Mouse (Mus musculus): ENCODE measurements at regions not wholly inside any gene's neighbourhood (a gene's known extent, or its start where the extent isn't known, plus 50 kb on each side); places are given as distances from the start of the nearest gene placed in this dataset.

DNA sequence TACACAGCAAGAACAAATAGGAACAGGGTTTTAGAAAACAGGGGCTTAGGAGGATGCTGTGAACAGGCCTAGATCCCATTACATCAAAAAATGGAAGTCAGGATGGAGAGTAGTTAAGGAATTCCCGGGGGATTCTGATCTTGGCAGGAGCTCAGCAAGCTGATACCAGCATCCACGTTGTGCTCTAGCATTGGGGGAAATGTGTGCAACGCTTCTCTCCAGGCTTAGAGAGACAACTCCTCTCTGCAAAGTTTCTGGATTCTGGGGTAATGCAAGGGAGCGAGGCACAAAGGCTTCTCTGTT lies 201.1 kb downstream of the Tm2d1 start:
- Histone ChIP-seq H3K27ac (ENCODE audit: low read depth, low read length) (no peak overlapping the region; the same call in 1 of the 2 replicates), H3K9ac (ENCODE audit: low read depth, low read length) (no peak overlapping the region), H3K4me1 (ENCODE audit: control insufficient read depth, insufficient read depth, low read length) (peaks cover 13% of the 10 kb centered on the region), H3K4me2 (no peak overlapping the region), H3K4me3 (ENCODE audit: low read depth, low read length) (no peak overlapping the region), H3K36me3 (ENCODE audit: control insufficient read depth, insufficient read depth, low read length) (no peaks in the 10 kb centered on the region), H3K27me3 (ENCODE audit: control insufficient read depth, insufficient read depth, low read length) (no peaks in the 10 kb centered on the region), H3K9me3 (replicated peaks; ENCODE audit: control insufficient read depth, low read length) (no peaks in the 10 kb centered on the region)
- 32% methylated on average over 4 of the region's 4 CpGs for WGBS (ENCODE audit: insufficient replicate concordance)
- ATAC-seq (replicated peaks; ENCODE audit: insufficient number of reproducible peaks, low FRiP score, low TSS enrichment) = no peak

DNA sequence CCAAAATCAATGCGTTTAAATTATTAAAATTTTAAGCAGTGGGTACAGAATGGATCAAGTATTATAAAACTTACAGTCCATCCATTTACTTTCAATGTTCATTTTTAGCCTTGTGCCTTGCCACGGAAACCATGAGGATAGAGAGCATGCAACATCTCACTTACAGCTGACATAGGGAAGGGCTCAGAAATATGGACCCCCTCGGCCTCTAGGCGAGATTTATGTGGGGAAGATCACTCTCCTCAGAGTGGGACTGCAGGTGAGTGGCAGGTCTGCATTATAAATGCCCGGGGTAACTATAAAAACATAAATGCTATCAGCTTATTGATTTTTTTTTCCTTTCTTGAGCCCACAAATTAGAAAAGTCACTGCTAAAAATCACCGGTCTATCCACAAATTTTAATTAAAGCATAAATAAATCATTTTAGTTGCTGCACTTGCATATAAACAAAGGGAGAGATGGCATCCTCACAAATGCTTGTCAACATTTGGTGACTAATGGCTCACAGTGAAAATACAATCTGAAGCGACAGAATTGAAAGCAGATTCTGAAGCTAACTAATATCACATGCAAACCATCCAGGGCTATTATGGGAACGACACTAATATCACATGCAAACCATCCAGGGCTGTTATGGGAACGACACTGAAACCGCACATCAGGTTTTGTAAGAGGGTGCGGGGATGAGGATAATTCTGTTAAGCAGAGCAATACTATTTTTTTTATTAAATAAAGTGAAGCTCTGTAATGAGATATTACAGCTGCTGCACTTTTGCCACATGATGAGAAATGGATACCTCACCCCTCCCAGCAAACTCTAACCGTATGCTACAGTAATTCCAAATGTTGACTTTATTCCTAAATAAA lies 201.7 kb downstream of the Tm2d1 start:
- no peak for ATAC-seq (replicated peaks; ENCODE audit: insufficient number of reproducible peaks, low FRiP score, low TSS enrichment)
- H3K27ac ChIP-seq (ENCODE audit: low read depth, low read length) = no peak overlapping the region
- H3K4me1 ChIP-seq (ENCODE audit: control insufficient read depth, insufficient read depth, low read length) = peaks cover 13% of the 10 kb centered on the region
- no peaks in the 10 kb centered on the region for H3K27me3 ChIP-seq (ENCODE audit: control insufficient read depth, insufficient read depth, low read length)
- H3K36me3 ChIP-seq (ENCODE audit: control insufficient read depth, insufficient read depth, low read length) = no peaks in the 10 kb centered on the region
- H3K4me3 ChIP-seq (ENCODE audit: low read depth, low read length) = no peak overlapping the region
- H3K4me2 ChIP-seq = no peak overlapping the region
- no peak overlapping the region for H3K9ac ChIP-seq (ENCODE audit: low read depth, low read length)
- WGBS (ENCODE audit: insufficient replicate concordance) = 73% methylated on average over 12 of the region's 12 CpGs
- no peaks in the 10 kb centered on the region for H3K9me3 ChIP-seq (replicated peaks; ENCODE audit: control insufficient read depth, low read length)

DNA sequence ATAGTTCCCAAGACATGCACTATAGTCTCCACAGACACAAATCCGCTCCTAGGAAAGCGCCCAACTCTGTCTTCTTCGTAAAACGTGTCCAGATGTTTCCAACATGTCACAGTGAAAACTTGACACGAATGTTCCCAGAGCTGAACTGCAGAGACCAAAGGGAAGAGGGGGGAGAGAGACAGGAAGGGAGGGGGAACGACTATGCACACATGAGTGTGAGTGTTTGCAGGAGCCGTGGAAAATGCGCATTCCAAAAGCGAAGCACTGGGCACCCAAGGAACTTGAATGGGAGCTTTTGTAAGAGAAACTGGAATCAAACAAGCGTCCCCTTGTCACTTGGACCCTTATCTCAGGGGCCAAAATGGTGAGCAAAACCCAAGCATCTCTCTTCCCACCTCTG lies 202.8 kb downstream of the Tm2d1 start:
- Histone ChIP-seq H3K9me3 (replicated peaks; ENCODE audit: control insufficient read depth, low read length) (no peaks in the 10 kb centered on the region), H3K4me2 (peak overlapping the region; percentile 49), H3K4me3 (ENCODE audit: low read depth, low read length) (no peak overlapping the region), H3K27me3 (ENCODE audit: control insufficient read depth, insufficient read depth, low read length) (no peaks in the 10 kb centered on the region), H3K27ac (ENCODE audit: low read depth, low read length) (no peak overlapping the region), H3K4me1 (ENCODE audit: control insufficient read depth, insufficient read depth, low read length) (peaks cover 13% of the 10 kb centered on the region), H3K36me3 (ENCODE audit: control insufficient read depth, insufficient read depth, low read length) (no peaks in the 10 kb centered on the region), H3K9ac (ENCODE audit: low read depth, low read length) (no peak overlapping the region; the same call in 1 of the 2 replicates)
- ATAC-seq (replicated peaks; ENCODE audit: insufficient number of reproducible peaks, low FRiP score, low TSS enrichment) = no peak
- WGBS (ENCODE audit: insufficient replicate concordance) = 20% methylated on average over 10 of the region's 10 CpGs
